Mouse (Mus musculus) heart, adult 8-10 months (tissue): Measurements from ENCODE around the gene Lamc3. TPM values are rescaled to one million over a fixed set of nuclear protein-coding genes. Genes with fewer than 3 reads are reported as not detected.

Experiments used
- DNase-seq: peaks from one replicate; pipeline ENCODE4 v3.0.0; 2022; ENCODE audit warnings: low spot score
- total RNA-seq, 4 experiments: library from RNA; stranded (reverse); gene quantifications; 2 replicates each; pipeline ENCODE4 v1.2.4; 2022

Lamc3 gene
- under 1 TPM; 0.41 to 0.75 (median 0.55) TPM for total RNA-seq

- no peak for DNase-seq
Observed at GRCm38 (mm10) chr2:31887030-31887429, at the start of gene Lamc3. Gene Lamc3, plus strand, starts transcription at chr2:31887291.

GRCm38 (mm10) chr2:31838868-31839267, 48.2 kb upstream of the Lamc3 start:
- no peak for DNase-seq

DNA sequence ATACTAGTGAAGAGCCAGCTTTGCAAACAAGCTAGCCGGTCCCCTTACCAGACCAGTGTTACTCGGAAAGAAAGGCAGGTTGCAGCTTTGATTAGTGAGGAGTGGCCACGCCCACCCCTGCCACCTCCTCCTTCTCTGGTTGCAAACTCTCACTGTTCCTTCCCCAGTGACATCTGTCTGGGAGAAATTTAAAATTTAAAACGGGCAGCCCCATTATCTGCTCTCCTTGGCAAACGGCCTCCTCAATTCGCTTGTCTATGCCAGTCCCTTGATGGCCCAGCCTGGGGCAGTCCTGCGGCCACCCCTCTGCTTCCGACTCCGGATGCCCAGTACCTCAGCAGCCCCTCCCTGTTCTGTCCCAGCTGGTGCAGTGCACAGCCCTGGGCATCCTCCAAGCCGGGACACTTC, 42.4 kb upstream of the Lamc3 start:
- DNase-seq = no peak

DNA sequence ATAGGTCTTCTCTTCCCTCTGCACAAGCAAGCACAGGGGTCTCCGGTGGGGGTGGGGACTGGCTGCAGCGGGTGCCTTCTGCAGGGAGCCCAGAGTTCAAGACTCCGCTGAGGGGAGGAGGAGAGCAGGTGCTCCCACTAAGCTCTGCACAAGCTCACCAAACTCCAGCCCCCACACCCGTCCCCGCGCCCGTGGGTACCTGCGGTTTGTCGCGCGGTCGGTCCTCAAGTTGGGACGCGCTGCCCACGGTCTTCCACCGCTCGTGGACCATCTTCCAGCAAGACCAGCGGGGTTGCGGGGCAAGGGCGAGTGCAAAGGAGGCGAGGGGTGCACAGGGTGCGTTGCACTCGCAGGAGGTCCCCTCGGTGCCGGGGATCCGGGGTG, 41.6 kb upstream of the Lamc3 start:
- DNase-seq = no peak

DNA sequence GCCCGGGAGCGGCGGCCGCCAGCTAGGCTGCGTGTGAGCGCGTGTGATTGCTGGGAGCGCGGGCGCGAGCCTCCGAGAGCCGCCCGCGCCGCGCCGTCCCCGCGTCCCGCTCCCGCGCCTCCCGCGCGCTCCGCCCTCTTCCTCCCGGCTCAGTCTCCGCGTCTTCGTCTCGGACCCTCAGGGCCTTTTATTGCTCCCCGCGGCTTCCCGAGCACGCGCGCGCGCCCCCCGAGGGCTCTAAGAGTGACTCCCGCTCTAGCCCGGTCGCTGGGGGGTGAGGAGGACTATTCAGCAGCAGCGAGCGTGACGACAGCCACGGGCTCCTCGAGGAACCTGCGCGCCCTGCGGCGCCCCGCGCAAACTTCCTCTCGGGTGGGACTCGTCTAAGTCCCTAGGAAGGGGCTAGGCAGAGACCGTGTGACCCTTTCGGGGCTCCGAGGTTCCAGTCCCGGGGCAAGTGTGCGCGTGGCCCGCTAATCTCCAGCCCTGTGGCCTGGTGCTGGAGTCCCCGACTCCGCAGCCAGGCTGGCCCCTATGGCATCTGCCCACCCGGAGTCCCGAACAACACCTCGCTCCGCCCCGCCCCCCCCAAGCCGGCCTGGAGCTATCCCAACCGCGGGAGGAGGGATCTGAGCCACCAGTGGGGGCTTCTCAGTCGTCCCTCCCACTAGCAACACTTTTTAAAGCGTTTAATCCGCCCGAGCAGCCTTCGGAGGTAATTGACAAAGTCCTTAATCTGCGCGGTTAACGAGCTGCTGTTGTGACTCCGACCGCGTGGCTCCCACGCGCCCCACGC, 41.0 kb upstream of the Lamc3 start, which contains the start of gene Fibcd1:
TSS of gene Fibcd1 (minus strand) at position 110 of the 796 bp plus-strand sequence.
- no peak for DNase-seq

DNA sequence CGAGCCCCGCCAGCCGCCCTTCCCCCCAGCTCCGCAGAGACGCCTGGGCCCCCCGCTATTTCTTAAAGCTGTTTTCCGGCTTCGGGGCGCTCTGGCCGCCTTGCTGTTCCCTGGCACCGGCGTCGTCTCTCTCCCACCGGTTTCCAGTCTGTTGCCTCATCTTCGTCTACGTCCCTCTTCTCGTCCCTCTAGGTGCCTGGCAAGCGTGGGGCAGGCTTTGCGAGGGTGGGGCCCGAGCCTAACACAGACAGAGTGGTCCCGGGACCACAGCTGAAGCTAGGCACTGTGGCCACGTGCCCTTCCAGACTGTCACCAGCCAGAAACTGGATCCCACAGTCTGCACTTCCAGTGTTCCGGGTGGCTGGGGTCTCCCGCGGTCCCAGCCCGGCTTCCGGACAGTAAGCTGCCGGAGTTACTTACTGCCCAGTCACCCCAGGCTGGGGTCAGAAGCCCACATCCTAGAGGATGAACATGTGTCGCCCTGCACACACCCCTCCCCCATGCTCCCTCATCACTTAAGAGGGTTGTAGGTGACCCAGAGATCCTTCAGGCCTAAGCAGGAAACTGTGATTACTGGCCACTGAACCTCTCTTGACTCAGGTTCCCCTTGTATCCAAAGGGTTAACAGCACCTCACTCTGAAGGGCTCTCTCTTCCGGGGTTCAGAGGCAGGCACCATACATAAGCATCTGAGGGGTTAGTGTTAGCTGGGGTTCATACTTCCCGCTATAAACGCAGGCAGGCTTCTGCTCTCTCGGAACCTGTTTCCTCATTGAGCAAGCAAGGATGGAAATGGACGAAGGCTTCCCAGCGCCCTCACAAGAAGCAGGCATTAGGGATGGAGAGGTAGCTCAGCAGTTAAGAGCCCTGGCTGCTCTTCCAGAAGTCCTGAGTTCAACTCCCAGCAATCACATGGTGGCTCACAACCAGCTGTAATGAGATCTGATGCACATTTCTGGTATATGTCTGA, 40.1 kb upstream of the Lamc3 start:
- no peak for DNase-seq

- no peak for DNase-seq
Observed at GRCm38 (mm10) chr2:31847908-31848307, 39.2 kb upstream of the Lamc3 start.

DNA sequence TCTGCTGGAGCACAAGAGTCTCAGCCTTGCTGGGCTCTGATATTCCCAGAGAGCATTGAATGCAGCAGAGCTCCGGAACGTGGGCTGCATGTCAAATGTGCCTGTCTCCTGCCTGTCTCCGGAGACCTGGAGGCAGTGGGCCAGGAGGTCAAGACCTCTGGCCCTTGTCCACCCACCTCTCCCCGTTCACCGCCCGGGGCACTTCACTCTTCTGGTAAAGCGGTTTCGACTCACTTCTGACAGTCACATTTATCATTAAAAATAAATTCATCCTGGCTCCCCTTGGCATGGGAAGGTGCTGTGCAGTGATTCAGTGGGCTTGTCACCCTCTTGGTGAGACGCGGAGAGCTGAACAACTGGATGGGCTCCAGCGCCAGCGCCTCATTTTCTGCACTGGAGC, 37.0 kb upstream of the Lamc3 start:
- no peak for DNase-seq

- DNase-seq = no peak
Observed at GRCm38 (mm10) chr2:31855991-31856390, 31.1 kb upstream of the Lamc3 start.

- DNase-seq = no peak
Observed at GRCm38 (mm10) chr2:31857180-31857579, 29.9 kb upstream of the Lamc3 start.

- DNase-seq = no peak
Observed at GRCm38 (mm10) chr2:31858500-31858899, 28.6 kb upstream of the Lamc3 start.

- DNase-seq = no peak
Observed at GRCm38 (mm10) chr2:31862919-31863318, 24.2 kb upstream of the Lamc3 start.

- no peak for DNase-seq
Observed at GRCm38 (mm10) chr2:31863766-31864165, 23.3 kb upstream of the Lamc3 start.

- DNase-seq = no peak
Observed at GRCm38 (mm10) chr2:31864891-31865290, 22.2 kb upstream of the Lamc3 start.

DNA sequence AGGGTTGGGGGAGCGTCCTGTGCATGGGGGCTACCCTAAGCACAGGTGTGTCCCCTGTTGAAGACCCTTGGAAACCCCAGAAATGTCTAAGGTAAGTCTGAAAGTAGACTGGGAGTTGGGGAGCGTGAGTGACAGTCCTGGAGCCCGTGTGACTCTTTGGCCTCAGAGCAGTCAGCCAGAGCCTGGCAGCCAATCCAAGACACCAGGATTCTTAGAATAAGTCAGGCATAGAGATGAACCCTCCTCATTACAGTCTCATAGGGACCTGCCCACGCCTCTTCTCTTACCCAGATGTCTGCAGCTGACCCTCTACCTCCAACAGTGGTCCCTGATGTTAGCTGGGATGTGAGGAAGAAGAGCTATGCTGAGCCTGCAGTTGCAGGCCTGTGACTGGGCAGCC, 21.8 kb upstream of the Lamc3 start:
- DNase-seq = no peak

DNA sequence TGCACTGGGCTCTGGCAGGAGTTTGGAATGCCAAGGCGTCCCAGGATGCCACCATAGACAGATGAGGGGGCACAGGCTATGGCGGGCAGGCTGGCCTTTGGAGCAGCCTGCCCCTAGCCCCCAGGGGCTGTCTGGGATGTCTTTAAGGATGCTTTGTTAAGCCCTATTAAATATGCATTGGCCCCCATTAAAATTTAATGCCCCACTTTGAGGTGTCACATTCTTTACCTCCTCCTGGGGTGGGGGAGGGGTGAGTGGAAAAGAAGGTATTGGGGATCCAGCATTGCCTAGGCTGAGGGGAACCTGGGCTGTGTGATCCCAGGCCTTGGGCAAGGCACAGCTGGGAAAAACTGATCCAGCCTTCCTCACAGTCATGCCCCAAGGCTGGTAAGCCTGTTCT, 21.3 kb upstream of the Lamc3 start:
- DNase-seq = no peak

- no peak for DNase-seq
Observed at GRCm38 (mm10) chr2:31867773-31868537, 19.1 kb upstream of the Lamc3 start.

DNA sequence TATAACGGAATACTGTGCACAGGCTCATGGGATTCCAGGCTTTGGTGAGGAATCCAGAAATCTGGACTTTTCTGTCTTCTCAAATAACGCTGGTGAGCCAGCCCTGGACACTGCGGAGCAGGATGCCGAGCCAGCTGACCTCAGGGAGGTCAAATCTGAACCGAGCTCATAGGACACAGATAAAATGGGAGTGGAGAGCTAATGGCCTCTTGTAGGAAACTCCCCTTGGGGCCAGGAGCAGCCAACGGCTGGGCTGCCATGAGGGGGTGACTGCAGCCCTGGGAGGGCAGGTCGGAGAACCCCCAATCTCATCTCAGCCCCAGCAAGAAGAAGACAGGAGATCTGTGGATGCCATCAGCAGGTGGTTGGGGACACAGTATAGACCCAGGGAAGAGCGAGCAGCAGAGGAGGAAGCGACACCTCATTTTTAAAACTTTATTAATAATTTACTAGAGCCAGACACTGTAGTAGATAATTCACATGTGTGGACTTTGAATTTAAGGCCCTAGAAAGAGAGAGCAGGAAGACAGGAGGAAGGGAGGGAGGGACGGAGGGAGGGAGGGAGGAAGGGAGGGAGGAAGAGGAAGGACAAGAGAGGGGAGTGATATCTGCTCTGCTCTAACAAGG, 18.4 kb upstream of the Lamc3 start:
- DNase-seq = no peak

DNA sequence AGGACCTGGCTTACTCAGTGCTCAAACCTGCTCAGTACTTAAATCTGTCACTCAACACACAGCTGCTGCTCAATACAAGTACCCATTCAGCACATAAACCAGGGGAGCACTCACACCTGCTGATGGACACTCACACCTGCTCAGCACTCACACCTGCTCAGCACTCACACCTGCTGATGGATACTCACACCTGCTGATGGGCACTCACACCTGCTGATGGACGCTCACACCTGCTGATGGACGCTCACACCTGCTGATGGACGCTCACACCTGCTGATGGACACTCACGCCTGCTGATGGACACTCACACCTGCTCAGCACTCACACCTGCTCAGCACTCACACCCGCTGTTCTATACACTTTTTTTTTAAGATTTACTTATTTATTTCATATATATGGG, 17.4 kb upstream of the Lamc3 start:
- no peak for DNase-seq

GRCm38 (mm10) chr2:31870683-31871082, 16.4 kb upstream of the Lamc3 start:
- DNase-seq = no peak

GRCm38 (mm10) chr2:31874290-31874855, 12.7 kb upstream of the Lamc3 start:
- DNase-seq = no peak
